In the genomic region with DNA sequence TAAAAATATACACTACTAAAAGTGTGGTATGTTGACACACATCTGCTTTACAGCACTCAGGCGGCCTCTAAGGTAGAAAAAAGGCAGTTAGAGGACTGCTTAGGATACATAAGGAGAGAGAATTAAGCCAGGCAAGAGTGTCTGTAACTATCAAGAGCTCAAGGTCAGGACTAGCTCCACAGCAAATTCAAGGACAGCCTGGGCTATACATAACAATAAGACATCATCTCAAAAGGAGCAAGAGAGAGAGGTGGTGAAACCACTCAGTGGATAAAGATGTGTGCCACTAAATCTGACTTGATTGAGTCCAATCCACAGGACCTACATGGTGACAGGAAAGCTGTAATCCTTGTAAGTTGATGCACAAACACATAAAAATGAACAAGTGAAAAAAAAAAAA, we compare ENCODE assay signal across 10 mouse cellular contexts. TPM values are rescaled to one million over a fixed set of nuclear protein-coding genes. Genes with fewer than 3 reads are reported as not detected.
A peak's percentile ranks its signal among the peaks of the same experiment; 100 is the strongest.
DNase-seq lines count a peak whose midpoint lies in the region; ATAC-seq and TF ChIP-seq lines count a peak whose summit lies in the region.
"Had no signal": no experiment of that assay in that cellular context is flagged by ENCODE, and none has a peak within 500 bp of the region (broad histone marks: within the 10 kb centered on the region; RNA-seq: fewer than 3 reads in every experiment).

No protein-coding gene starts in this region.

- H3K4me1 ChIP-seq in hindbrain, embryonic 12.5 days: peaks cover 18% of the 10 kb centered on the region
- no peaks in the 10 kb centered on the region for H3K4me1 ChIP-seq in hindbrain, embryonic 11.5 days (replicated peaks; ENCODE audit: control insufficient read depth, insufficient read depth, low read length)
- H3K4me1 ChIP-seq in ES-Bruce4 (ENCODE audit: control insufficient read depth, insufficient read depth, low read length): peaks cover 5% of the 10 kb centered on the region
- peaks cover 17% of the 10 kb centered on the region for H3K4me1 ChIP-seq in embryonic facial prominence, embryonic 13.5 days
- H3K4me1 ChIP-seq in liver, embryonic 15.5 days (replicated peaks): peaks cover 45% of the 10 kb centered on the region

- ATAC-seq in hindbrain, embryonic 12.5 days (ENCODE audit: low FRiP score): no peak
- no peak for ATAC-seq in hindbrain, embryonic 11.5 days (ENCODE audit: low FRiP score)
- ATAC-seq in embryonic facial prominence, embryonic 13.5 days (ENCODE audit: insufficient number of reproducible peaks, insufficient read depth, low FRiP score, low TSS enrichment, low read depth): no peak
- no peak for ATAC-seq in liver, embryonic 15.5 days (ENCODE audit: insufficient read depth)

- peak overlapping the region; percentile 78 for H3K4me2 ChIP-seq in hindbrain, embryonic 12.5 days (replicated peaks)
- H3K4me2 ChIP-seq in hindbrain, embryonic 11.5 days (replicated peaks; ENCODE audit: low read depth, low read length): no peak overlapping the region
- peak overlapping the region; percentile 27; the same call in 1 of the 2 replicates for H3K4me2 ChIP-seq in embryonic facial prominence, embryonic 13.5 days
- peak overlapping the region; percentile 52 for H3K4me2 ChIP-seq in liver, embryonic 15.5 days

- H3K27ac ChIP-seq in hindbrain, embryonic 12.5 days: no peak overlapping the region
- no peak overlapping the region for H3K27ac ChIP-seq in hindbrain, embryonic 11.5 days (ENCODE audit: low read depth, low read length)
- peak overlapping the region; percentile 76 for H3K27ac ChIP-seq in ES-Bruce4 (ENCODE audit: insufficient read depth, low read length)
- H3K27ac ChIP-seq in embryonic facial prominence, embryonic 13.5 days: no peak overlapping the region
- H3K27ac ChIP-seq in liver, embryonic 15.5 days (replicated peaks): peak overlapping the region; percentile 39; the same call in 1 of the 2 replicates

- no peak overlapping the region for H3K4me3 ChIP-seq in hindbrain, embryonic 12.5 days
- H3K4me3 ChIP-seq in hindbrain, embryonic 11.5 days (ENCODE audit: low read depth, low read length): no peak overlapping the region
- H3K4me3 ChIP-seq in ES-Bruce4 (ENCODE audit: low read depth, low read length): no peak overlapping the region
- no peak overlapping the region for H3K4me3 ChIP-seq in embryonic facial prominence, embryonic 13.5 days
- H3K4me3 ChIP-seq in liver, embryonic 15.5 days (replicated peaks): peak overlapping the region; percentile 24

- H3K27me3 ChIP-seq in hindbrain, embryonic 12.5 days: no peaks in the 10 kb centered on the region
- H3K27me3 ChIP-seq in hindbrain, embryonic 11.5 days (ENCODE audit: control insufficient read depth, insufficient read depth, low read length): no peaks in the 10 kb centered on the region
- H3K27me3 ChIP-seq in ES-Bruce4 (ENCODE audit: control insufficient read depth, insufficient read depth, low read length, poor library complexity, severe bottlenecking): no peaks in the 10 kb centered on the region
- no peaks in the 10 kb centered on the region for H3K27me3 ChIP-seq in embryonic facial prominence, embryonic 13.5 days
- no peaks in the 10 kb centered on the region for H3K27me3 ChIP-seq in liver, embryonic 15.5 days

- no peaks in the 10 kb centered on the region for H3K9me3 ChIP-seq in hindbrain, embryonic 12.5 days (replicated peaks)
- no peaks in the 10 kb centered on the region for H3K9me3 ChIP-seq in hindbrain, embryonic 11.5 days (ENCODE audit: control insufficient read depth, low read length)
- no peaks in the 10 kb centered on the region for H3K9me3 ChIP-seq in ES-Bruce4 (replicated peaks; ENCODE audit: control insufficient read depth, insufficient read depth, low read length, poor library complexity, severe bottlenecking)
- H3K9me3 ChIP-seq in embryonic facial prominence, embryonic 13.5 days: no peaks in the 10 kb centered on the region
- no peaks in the 10 kb centered on the region for H3K9me3 ChIP-seq in liver, embryonic 15.5 days (replicated peaks)

- no peak overlapping the region; the same call in 1 of the 2 replicates for H3K9ac ChIP-seq in hindbrain, embryonic 12.5 days
- no peak overlapping the region for H3K9ac ChIP-seq in hindbrain, embryonic 11.5 days (ENCODE audit: low read depth, low read length)
- peak overlapping the region; percentile 56 for H3K9ac ChIP-seq in ES-Bruce4 (ENCODE audit: low read depth, poor library complexity, severe bottlenecking)
- H3K9ac ChIP-seq in embryonic facial prominence, embryonic 13.5 days: no peak overlapping the region
- H3K9ac ChIP-seq in liver, embryonic 15.5 days: 0 out of 2 replicates have a peak overlapping the region, but pooled peaks have one; percentile 16
- H3K9ac ChIP-seq: lung, embryonic 14.5 days had no signal

- WGBS in hindbrain, embryonic 12.5 days: 73% methylated on average over 1 of the region's 1 CpGs
- 85% methylated on average over 1 of the region's 1 CpGs for whole genome bisulfite sequencing in hindbrain, embryonic 11.5 days
- 57% methylated on average over 1 of the region's 1 CpGs for WGBS in embryonic facial prominence, embryonic 13.5 days
- 56% methylated on average over 1 of the region's 1 CpGs for WGBS in liver, embryonic 15.5 days (ENCODE audit: insufficient replicate concordance)

- TF ChIP-seq POLR2A in ES-Bruce4 (IDR thresholded peaks at IDR 0.05; ENCODE audit: insufficient read depth, low read length): no peak

- DNase-seq in hindbrain, embryonic 11.5 days (ENCODE audit: low spot score): no peak
- DNase-seq in thymus, postnatal 4 days: no peak
- no peak for DNase-seq in layer of hippocampus, adult 9-11 months
- no peak for DNase-seq in kidney, adult 11 months
- DNase-seq: gastrocnemius, postnatal 10 days; lung, embryonic 14.5 days had no signal

- TF ChIP-seq CTCF in ES-Bruce4 (IDR thresholded peaks at IDR 0.05; ENCODE audit: low read depth, low read length): no peak

- no peak for TF ChIP-seq EP300 in ES-Bruce4 (IDR thresholded peaks at IDR 0.05; ENCODE audit: insufficient read depth, low read depth, low read length)

- no peaks in the 10 kb centered on the region for H3K36me3 ChIP-seq in hindbrain, embryonic 12.5 days
- H3K36me3 ChIP-seq in hindbrain, embryonic 11.5 days (ENCODE audit: control insufficient read depth, insufficient read depth, low read length): no peaks in the 10 kb centered on the region
- peaks cover 2% of the 10 kb centered on the region; the same call in 1 of the 2 replicates for H3K36me3 ChIP-seq in ES-Bruce4 (ENCODE audit: control insufficient read depth, insufficient read depth, low read length, poor library complexity, severe bottlenecking)
- H3K36me3 ChIP-seq in embryonic facial prominence, embryonic 13.5 days: no peaks in the 10 kb centered on the region
- H3K36me3 ChIP-seq in liver, embryonic 15.5 days (replicated peaks): no peaks in the 10 kb centered on the region

RNA-seq across cellular contexts. Expression of a gene that starts 3.8 kb away (rescaled TPM):
- 77.8 and 85.6 TPM in 2 replicates for polyA plus RNA-seq in hindbrain, embryonic 12.5 days (2016; fragmentation: Nextera tagmentation; extraction: Ambion mirVana)
- 106 and 118 TPM in 2 replicates for polyA plus RNA-seq in hindbrain, embryonic 11.5 days (2014; fragmentation: Nextera tagmentation; extraction: Ambion mirVana)
- 120 and 137 TPM in 2 replicates for polyA plus RNA-seq in ES-Bruce4 (2011; ENCODE audit: insufficient read depth, insufficient read length, low read depth, missing spikeins)
- polyA plus RNA-seq in embryonic facial prominence, embryonic 13.5 days (2015; fragmentation: Nextera tagmentation; extraction: Ambion mirVana): 54.3 and 55.0 TPM in 2 replicates
- 25.4 and 29.4 TPM in 2 replicates for polyA plus RNA-seq in liver, embryonic 15.5 days (2015; fragmentation: Nextera tagmentation; extraction: Ambion mirVana)

RNA-seq across cellular contexts. Expression of a gene that starts 50.0 kb away (rescaled TPM):
- polyA plus RNA-seq in hindbrain, embryonic 12.5 days (2016; fragmentation: Nextera tagmentation; extraction: Ambion mirVana): 57.5 and 58.5 TPM in 2 replicates
- polyA plus RNA-seq in hindbrain, embryonic 11.5 days (2014; fragmentation: Nextera tagmentation; extraction: Ambion mirVana): 45.0 and 46.8 TPM in 2 replicates
- polyA plus RNA-seq in ES-Bruce4 (2011; ENCODE audit: insufficient read depth, insufficient read length, low read depth, missing spikeins): 65.4 and 66.2 TPM in 2 replicates
- polyA plus RNA-seq in embryonic facial prominence, embryonic 13.5 days (2015; fragmentation: Nextera tagmentation; extraction: Ambion mirVana): 58.4 and 61.8 TPM in 2 replicates
- polyA plus RNA-seq in liver, embryonic 15.5 days (2015; fragmentation: Nextera tagmentation; extraction: Ambion mirVana): 18.4 and 19.5 TPM in 2 replicates

Comparison
In these comparisons a context has a peak if more than half of its experiments do, and no peak if none do; other contexts are left out.
1. H3K27ac ChIP-seq: peak in ES-Bruce4 (single experiment) and liver, embryonic 15.5 days (single experiment); none in hindbrain, embryonic 12.5 days (single experiment), hindbrain, embryonic 11.5 days (single experiment) and embryonic facial prominence, embryonic 13.5 days (single experiment).
2. H3K9ac ChIP-seq: peak in ES-Bruce4 (single experiment) and liver, embryonic 15.5 days (single experiment); none in hindbrain, embryonic 12.5 days (single experiment), hindbrain, embryonic 11.5 days (single experiment) and embryonic facial prominence, embryonic 13.5 days (single experiment).